Mouse (Mus musculus): ENCODE data around the gene Dyx1c1.

The Dyx1c1 gene

DNA sequence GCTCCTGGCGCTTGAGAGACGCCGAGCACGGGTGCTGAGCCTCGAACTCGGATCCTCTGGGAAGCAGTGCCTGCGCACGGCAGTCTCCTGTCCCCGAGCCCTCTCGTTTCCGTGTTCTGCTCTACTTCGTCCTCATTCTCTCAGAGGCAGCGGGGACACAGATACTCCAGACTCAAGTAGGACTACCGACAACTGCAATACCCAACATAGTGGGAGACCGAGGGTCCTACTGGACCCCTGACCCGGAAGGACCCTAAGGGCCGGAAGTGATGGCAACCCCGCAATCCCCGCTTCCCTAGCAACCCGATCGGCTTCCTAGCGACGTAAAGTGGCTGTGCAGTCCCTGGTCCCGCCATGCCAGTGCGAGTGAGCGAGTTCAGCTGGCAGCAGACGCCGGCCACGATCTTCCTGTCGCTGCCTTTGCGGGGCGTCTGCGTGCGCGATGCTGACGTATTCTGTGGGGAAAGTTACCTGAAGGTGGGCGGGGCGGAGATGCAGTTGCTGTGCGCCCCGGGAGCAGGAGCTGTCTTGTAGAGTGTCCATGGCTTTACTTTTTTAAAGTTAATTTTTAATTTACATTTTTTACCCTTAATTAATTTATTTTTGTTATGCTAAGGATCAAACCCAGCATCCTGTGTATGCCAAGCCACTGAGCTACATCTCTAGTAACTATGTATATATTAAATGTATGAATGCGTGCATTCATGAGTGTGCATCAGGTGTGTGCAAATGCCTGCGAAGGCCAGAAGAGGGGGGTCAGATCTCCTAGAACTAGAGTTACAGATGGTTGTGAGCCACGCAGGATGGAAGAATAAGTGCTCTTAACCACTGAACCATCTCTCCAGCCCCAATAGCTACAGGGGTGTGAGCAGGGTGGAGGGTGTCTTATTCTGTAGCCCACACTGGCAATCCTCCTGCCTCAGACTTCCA, at the start of gene Dyx1c1, which contains the start of gene Gm44503:
TSS of gene Dyx1c1 (plus strand) at position 265 of the 930 bp plus-strand sequence.
TSS of gene Gm44503 (plus strand) at position 332 of the 930 bp plus-strand sequence.
- DNase-seq (ENCODE audit: low spot score in 2 of 2) = peak; percentile 68 to 70

DNA sequence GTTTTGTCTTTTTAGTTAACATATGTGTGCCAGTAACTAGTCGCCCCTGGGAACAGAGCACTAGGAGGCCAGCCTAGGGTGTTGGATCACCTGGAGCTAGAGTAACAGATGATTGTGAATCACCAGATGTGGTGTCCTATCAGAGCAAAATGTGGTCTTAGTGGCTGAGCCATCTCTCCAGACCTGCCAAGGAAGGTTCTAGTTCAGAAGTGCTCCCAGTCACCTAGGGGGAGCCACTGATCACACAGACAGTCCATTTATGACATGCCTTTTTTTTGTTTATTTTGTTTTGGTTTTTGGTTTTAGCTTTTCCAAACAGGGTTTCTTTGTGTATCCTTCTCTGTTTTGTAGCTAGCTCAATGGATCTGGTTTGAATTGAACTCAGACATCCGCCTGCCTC, 47.2 kb upstream of the Dyx1c1 start:
- no peak for DNase-seq (ENCODE audit: low spot score in 2 of 2)

DNA sequence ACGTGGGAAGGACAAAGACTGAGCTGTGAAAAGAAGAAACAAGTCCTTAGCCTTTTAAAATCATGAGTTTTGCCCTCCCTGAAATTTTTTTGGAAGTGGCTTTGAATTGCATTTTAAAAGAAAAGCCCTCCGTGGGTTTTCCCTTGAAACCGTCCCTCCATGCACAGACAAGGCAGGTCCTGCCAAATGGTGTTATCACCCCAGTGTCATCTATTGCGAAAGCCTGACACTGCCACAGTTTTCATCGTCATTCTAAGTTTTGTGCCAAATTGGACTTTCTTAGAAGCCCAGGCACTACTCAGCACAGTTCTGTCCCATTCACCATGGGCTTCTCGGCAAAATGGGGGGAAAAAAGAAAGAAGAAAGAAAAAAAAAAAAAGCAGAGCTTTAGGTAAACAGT, 45.0 kb upstream of the Dyx1c1 start:
- DNase-seq (ENCODE audit: low spot score in 2 of 2) = no peak

DNA sequence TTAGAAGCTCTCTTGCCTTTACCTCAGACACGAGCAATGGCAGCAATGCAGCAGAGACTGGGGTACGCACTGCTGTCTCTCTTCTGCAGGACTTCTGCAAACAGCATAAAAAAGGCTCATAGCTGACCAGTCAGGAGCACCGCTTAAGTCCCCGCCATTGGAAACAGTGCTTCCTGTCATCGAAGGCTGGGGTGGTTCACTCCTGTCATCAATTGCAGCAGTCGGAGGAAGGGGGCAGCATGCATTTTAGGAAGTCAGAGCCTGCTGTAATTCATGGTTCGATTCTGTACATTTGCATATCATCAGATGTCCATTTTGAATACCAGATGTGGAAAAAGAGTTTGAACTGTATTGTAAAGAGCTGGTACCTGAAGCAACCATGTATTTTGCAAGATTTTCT, 42.9 kb upstream of the Dyx1c1 start:
- no peak for DNase-seq (ENCODE audit: low spot score in 2 of 2)

DNA sequence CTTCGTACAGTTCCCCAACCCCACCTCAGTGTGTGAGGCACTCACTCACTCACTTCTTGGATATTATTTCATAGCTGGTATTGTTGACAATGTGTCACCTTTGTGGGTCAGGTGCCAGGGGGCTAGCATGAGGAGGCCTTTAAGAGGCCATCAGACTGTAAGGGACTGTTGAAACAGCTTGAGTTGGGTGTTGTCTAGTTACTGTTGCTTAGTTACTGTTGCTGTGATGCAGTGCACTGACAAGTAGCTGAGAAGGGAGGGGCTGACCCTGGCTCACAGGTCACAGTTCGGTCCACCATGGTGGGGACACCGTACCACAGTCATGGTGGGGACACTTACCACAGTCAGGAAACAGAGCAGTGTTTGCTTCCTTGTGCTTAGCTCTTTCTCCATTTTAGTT, 35.5 kb upstream of the Dyx1c1 start:
- no peak for DNase-seq (ENCODE audit: low spot score in 2 of 2)

DNA sequence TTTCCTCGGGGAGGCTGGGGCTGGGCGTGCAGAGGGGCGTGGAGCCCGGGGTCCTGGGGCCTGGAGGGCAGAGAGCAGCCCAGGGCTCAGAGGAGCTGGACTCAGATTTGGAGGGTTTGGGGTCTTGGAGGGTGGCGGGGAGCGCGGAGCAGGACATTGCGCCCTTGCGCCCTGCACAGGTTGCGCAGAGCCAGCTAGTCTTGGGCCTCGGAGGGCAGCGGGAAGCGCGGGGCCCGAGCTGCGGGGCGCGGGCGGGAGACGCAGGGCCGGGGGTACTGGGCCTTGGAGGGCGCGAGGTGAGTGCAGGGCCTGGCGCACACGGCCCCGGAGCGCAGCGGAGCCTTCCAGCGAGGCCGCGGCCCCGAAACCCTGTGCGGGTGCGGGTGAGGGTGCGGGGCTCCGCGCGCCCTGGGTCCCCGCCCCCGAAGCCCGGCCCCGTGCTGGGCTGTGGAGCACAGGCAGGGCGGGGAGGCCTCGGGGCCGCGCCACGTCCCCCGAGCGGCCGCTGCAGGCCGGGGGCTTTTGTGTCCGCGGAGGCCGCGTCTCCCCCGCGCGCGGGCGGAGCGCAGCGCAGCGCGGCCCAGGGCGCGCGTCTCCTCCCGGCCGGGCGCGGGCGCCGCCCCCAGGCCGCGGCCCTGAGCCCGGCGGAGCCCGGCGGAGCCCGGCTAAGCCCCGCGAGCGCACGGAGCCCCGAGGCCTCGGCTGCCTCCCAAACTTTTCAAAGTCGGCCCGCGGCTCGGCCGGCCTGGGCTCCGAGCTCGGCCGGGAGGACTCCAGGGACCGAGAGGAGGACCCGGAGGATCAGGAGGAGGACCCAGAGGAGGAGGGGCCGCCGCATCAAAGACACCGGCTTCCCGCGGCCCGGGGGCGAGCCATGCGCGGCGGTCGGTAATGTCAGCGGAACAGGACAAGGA, 33.3 kb upstream of the Dyx1c1 start, which contains the start of gene Pygo1:
TSS of gene Pygo1 (plus strand) at position 625 of the 914 bp plus-strand sequence.
- DNase-seq (ENCODE audit: low spot score in 2 of 2) = peak; percentile 57 to 67

DNA sequence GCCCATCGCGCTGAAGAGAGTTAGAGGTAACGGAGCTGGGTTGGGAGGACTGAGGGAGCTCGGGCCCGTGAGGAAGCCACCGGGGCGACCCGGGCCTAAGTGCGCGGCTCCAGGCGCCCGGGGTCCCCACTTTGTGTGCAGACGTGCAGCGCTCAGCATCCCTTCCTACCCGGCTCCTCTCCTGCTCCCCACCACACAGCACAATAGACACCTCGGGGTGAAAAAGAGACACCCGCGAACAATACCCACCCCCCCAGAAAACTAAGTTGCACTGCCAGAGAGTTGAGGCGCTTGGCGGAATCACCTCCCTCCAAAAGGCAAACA, 32.7 kb upstream of the Dyx1c1 start:
- DNase-seq (ENCODE audit: low spot score in 2 of 2) = no peak

DNA sequence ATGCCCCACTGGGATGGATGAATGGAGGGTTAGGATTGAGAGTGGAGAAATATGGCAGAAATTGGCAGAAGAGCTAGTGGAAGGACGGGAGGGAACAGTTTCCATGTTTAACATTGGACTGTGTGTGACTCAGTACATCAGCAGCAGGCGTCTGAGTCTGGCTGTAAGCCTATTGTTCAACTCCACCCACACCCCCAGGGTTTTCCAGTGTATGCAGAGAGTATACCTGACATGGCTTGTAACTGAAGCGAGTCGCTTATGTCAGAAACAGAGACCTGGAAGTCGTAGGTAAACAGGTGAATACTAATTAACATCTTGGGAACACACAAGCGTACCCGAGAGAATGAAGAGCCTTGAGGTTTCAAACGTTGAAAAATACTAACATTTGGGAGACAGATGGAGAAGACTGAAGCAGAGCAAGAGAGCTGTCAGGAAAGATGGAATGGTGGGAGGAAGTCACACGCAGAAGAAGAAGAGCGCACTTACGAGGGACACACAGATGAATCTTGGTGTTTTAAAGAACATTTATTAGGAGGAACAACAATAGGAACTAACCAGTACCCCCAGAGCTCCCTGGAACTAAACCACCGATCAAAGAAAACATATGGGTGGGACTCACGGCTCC, 27.3 kb upstream of the Dyx1c1 start:
- no peak for DNase-seq (ENCODE audit: low spot score in 2 of 2)

DNA sequence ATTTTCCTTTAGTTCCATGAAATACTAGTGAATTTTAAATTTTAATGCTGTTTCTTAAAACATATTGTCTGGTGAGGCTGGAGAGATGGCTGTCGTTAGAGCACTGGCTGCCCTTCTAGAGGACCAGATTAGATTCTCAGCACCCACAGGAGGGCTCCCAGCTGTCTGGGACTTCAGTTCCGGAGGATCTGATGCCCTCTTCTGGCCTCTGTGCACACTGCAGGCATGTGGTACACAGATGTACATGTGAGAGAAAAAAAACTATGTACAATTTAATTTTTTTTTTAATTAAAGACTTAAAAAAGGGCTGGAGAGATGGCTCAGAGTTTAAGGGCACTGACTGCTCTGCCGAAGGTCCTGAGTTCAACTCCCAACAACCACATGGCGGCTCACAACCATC, 23.3 kb upstream of the Dyx1c1 start:
- DNase-seq (ENCODE audit: low spot score in 2 of 2) = peak in 1 of 2 experiments; percentile 3

DNA sequence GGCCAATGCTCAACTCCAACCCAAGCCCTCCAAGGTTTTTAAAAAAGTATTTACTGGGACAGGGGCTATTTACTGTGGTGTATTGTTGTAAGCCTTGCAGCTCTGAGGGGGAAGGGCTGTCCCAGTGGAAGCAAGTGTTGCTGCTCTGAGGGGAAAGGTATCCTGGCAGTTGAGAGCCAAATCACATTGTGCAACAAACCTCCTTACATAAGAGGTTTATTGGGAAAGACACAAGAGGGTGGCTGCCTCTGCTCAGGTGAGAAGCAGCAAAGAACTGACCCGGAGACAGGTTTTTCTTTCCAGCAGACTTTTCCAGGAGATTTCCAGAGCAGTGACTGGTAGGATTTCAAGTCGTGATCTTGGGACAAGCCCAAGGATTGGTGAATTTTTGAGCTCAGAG, 22.3 kb upstream of the Dyx1c1 start:
- peak in 1 of 2 experiments; percentile 4 for DNase-seq (ENCODE audit: low spot score in 2 of 2)

DNA sequence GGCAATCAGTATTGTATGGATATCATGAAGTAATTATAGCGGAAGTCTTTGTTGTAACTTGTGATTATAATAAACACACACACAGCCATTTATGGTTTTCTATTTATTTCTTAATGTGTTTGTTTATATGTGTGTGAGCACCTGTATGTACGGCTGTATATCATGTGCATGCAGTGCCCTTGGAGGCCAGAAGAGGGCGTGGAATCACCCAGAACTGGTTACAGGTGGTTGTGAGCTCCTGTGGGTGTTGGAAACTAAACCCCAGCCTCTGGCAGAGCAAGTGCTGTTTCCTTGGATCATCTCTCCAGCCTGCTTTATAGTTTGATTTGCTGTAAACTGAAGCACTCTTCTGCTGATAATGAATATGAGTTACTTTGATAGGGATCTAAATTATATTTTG, 15.2 kb upstream of the Dyx1c1 start:
- no peak for DNase-seq (ENCODE audit: low spot score in 2 of 2)

DNA sequence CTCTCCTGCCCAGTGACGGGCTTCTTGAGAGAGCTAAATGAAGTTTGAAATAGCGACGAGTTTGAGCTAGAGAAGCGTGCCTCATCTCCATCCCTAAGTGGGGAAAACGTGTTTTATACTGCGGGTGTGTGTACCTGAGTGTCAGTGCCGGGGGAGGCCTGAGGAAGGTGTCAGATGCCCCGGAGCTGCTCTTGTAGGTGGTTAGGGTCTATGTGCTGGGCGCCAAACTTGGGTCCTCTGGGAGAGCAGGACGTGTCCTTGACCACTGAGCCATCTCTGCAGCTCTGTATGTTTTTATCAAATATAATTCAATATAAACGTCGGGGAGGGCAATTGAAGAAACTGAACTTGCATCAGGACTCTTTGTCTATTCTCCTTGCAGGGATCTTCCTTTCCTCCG, 14.3 kb upstream of the Dyx1c1 start:
- DNase-seq (ENCODE audit: low spot score in 2 of 2) = no peak

DNA sequence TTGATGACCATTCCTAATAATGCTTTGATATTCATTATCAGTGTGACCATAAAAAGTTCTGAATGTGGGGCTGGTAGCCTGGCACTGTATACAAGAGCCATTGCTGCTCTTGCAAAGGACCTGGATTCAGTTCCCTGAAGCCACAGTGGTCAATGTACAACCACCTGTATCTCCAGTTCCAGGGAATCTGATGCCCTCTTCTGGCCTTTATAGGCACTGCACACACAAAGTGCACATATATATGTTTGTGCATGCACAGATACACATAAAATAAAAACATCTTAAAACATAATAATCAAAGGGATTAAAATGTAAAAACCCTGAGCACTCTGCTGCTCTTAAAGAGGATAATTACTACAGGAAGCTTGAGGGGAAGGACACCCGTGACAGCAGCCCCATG, 11.6 kb upstream of the Dyx1c1 start:
- no peak for DNase-seq (ENCODE audit: low spot score in 2 of 2)

DNA sequence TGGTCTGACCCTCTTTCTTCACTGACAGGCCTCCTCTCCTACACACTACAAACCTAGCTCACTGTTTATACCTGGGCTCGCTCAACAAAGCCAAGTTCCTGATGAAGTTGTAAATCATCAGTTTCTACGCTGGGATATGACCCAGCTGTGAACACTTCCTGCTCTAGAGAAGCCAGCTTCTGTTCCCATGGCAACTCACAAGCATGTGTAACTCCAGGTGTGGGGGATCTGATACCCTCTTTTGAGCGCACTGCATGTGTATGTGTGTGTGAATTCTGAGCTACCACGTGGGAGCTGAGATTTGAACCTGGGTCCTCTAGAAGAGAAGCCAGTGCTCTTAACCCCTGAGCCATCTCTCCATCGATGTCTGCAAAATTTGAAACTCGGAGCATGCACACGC, 9.0 kb upstream of the Dyx1c1 start:
- DNase-seq (ENCODE audit: low spot score in 2 of 2) = no peak

DNA sequence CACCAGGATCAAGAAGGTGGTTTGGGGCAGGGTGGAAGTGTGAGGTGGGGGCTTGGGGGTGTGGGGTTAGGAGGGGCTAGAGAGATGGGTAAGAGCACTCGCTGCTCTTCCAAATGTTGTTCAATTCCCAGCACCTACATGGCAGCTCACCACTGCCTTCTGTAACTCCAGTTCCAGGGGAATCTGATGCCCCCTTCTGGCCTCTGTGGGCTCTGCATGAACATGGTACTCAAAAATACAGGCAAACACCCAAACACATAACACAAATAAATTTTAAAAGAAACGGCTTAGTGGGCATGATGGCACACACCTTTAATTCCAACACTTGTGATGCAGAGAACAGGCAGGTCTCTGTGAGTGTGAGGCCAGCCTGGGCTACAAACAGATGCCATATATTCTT, 3.8 kb upstream of the Dyx1c1 start:
- no peak for DNase-seq (ENCODE audit: low spot score in 2 of 2)

DNA sequence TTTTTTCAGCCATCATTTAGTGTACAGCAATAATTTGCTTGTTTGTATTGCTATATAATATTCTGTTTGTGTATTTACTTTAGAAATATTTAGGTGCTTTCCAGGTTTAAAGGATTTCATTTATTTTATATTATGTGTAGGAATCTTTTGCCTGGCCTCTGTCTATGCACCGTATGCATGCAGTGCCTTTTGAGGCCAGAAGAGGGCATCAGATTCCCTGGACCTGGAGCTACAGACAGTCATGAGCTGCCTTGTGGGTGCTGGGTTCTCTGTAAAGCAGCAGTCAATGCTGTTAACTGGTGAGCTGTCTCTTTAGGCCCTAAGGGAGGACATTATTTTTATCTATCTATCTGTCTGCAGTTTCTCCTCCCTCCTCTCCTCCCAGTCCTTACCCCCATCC, 3.0 kb upstream of the Dyx1c1 start:
- no peak for DNase-seq (ENCODE audit: low spot score in 2 of 2)

DNA sequence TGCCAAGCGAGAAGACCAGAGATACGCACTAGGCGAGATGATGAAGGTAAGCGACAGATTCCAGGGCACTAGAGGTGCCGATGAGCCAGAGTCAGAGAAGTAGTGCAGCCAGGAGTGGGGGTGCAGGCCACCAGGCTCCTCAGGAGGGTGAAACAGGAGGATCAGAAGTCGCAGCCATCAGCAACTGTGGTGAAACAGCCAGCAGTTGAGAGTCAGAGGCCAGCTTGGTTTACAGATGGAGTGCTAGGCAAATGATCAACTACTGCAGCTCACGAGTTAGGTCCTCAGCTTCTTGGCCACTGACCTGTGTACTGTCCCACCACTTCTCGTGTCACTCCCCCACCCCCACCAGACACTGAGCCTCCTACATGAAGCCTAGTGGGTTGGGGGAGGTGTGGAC, 2.8 kb downstream of the Dyx1c1 start:
- DNase-seq (ENCODE audit: low spot score in 2 of 2) = no peak

DNA sequence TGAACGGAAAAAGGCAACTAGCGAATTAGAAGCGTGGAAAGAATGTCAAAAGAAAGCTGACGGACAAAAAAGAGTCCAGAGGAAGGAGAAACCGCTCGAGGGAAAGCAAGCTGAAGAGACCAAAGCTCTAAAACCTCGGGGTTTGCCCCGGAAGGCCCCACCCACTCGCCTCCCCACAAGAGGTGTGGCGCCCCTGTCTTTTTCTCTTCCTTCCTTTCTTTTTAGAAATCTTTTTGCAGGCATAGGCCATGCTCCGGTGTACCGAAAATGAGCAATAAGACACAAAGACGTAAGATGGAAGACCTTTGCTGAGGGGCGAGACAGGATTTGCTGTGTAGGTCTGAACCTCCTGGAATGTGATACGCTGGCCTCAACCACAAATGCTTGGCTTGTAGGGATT, 3.4 kb downstream of the Dyx1c1 start:
- no peak for DNase-seq (ENCODE audit: low spot score in 2 of 2)

DNA sequence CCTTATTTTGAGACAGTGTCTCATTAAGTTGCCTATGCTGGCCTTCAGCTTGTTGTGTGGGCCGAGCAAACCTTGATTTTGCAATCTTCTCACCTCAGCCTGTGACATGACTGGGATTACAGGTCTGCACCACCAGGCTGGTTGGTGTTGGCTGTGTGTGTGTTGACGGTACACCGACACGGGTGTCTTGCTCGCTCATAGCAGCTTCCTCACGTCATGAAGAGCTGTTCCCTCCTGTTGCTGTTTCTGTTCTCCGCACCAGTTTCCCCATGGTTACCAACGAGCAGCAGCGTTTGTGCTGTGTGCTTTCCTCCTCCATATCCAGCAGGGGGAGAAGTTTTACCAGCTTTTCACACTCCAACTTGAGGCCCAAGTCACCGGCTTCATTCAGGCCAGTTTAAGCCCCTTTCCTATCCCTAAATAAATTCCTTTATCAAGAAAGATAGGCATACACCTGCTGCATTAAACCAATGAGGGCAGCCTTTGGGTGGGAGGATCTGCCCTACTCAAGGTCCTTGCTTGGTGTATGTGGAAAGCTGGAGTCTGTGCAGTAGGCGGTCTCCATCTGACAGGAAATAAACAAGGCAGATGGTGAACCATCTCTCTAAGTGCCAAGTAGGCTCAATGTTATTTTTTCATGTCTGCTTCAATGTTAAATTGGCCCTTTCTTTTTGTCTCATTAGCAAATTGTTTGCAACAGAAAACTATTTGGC, 9.9 kb downstream of the Dyx1c1 start:
- DNase-seq (ENCODE audit: low spot score in 2 of 2) = peak in 1 of 2 experiments; percentile 24

DNA sequence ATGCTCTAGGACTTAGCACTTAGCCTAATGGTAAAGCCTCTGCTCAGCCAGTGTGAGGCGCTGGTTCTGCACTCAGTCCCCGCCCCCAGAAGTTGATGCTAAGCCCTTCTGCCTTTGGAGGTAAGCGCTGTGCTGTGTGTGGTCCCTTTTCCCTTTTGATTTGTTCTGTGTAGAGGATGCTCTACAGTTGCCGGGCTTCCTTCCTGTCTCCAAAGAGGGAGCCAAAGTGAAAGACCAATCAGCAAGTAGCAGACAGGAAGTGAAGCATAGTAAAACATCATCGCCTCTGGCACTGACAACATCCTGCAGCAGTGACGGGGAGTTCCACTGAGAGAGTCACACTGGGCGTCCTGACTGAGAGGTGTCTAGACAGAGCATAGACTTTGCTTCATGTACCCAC, 11.3 kb downstream of the Dyx1c1 start:
- no peak for DNase-seq (ENCODE audit: low spot score in 2 of 2)

DNA sequence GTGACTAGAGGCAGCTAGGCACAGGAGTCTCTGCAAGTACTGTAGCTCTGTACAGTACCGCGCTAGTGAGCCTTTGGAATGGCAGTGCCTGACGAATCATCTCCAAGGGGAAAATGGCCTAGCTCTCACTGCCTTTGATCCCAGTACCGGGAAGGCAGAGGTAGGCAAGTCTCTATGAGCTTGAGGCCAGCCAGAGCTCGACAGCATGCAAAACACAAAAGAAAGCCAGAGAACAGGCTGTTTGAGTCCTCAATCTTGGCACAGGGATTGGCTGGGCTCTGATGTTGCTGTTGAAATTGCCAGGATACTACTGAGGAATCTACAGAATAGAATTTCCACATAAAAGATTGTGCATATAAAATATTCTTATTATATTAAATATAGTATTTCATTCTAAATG, 13.8 kb downstream of the Dyx1c1 start:
- no peak for DNase-seq (ENCODE audit: low spot score in 2 of 2)

DNA sequence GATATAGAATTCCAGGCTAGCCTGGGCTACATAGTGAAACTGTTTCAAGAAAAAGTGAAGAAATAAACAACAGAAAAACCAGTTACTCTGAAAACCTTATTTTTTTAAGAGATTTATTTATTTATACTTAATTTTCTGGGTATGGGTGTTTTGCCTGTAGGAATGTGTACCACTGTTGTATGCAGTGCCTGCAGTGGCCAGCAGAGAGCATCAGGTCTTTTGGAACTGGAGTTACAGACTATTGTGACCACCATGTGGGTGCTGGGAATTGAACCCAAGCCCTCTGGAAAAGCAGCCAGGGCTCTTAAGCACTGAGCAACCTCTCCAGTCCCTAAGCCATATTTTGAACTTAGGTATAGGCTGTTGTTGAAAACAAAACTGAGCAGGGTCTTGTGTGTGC, 14.4 kb downstream of the Dyx1c1 start:
- DNase-seq (ENCODE audit: low spot score in 2 of 2) = no peak

All from urinary bladder, postnatal 4 days (tissue).